Mouse (Mus musculus) megakaryocyte, embryonic 14.5 days (primary cell): ENCODE measurements around the gene Add1.

Source experiments
- FLI1 ChIP-seq: IDR thresholded peaks from 2 replicates; pipeline ENCODE4 v1.6.1; 2012; ENCODE audit warnings: low read length, inconsistent platforms, mixed read lengths
- GATA1 ChIP-seq: IDR thresholded peaks from 3 replicates; pipeline ENCODE4 v1.6.1; 2012; ENCODE audit warnings: mixed read lengths, low read length, inconsistent platforms, borderline replicate concordance

GRCm38 (mm10) chr5:34632996-34633395 is 59.5 kb downstream of the Add1 start:
- TF ChIP-seq GATA1 (no peak), FLI1 (no peak)
